Mouse (Mus musculus) intestine, embryonic 14.5 days (tissue): ENCODE measurements around the gene Sbk1. TPM values are rescaled to one million over a fixed set of nuclear protein-coding genes. Genes with fewer than 3 reads are reported as not detected.

Experiments
- ATAC-seq: fragments of 200-750 bp; cut with Nextera tagmentation; replicated peaks from 2 replicates; pipeline ENCODE4 v1.8.0; 2017; ENCODE audit warnings: low read depth, moderate number of reproducible peaks, moderate TSS enrichment, moderate library complexity; ENCODE audit not compliant: low FRiP score, low TSS enrichment
- DNase-seq: peaks from one replicate; pipeline ENCODE4 v3.0.0-alpha.2; 2018; ENCODE audit warnings: low spot score
- H3K27ac ChIP-seq: fragments of 300-500 bp; sonication (generic); 2 replicates; pipeline ENCODE4 v1.5.1; 2014; ENCODE audit warnings: low read depth, mild to moderate bottlenecking, control low read depth
- H3K27me3 ChIP-seq: fragments of 300-500 bp; sonication (generic); replicated peaks from 2 replicates; pipeline ENCODE4 v1.6.1; 2014; ENCODE audit warnings: low read length, control low read depth; ENCODE audit not compliant: control insufficient read depth, insufficient read depth
- H3K36me3 ChIP-seq: fragments of 300-500 bp; sonication (generic); 2 replicates; pipeline ENCODE4 v1.6.1; 2014; ENCODE audit warnings: low read length, control low read depth; ENCODE audit not compliant: control insufficient read depth, insufficient read depth
- H3K4me1 ChIP-seq: fragments of 300-500 bp; sonication (generic); replicated peaks from 2 replicates; pipeline ENCODE4 v1.6.1; 2014; ENCODE audit warnings: low read length, control low read depth, mixed read lengths; ENCODE audit not compliant: control insufficient read depth, insufficient read depth
- H3K4me2 ChIP-seq: fragments of 300-500 bp; sonication (generic); 2 replicates; pipeline ENCODE4 v1.6.1; 2014; ENCODE audit warnings: low read length
- H3K4me3 ChIP-seq: fragments of 300-500 bp; sonication (generic); 2 replicates; pipeline ENCODE4 v1.5.1; 2014; ENCODE audit warnings: low read depth, low read length, control low read depth, mixed read lengths
- H3K9ac ChIP-seq: fragments of 300-500 bp; sonication (generic); 2 replicates; pipeline ENCODE4 v1.6.1; 2014; ENCODE audit warnings: mild to moderate bottlenecking, low read length
- H3K9me3 ChIP-seq: fragments of 300-500 bp; sonication (generic); 2 replicates; pipeline ENCODE4 v1.6.1; 2016; ENCODE audit warnings: low read length, control low read depth; ENCODE audit not compliant: control insufficient read depth
- WGBS: fragments of 180-500 bp; shearing (Covaris S2); extraction: QIAGEN DNeasy Blood & Tissue Kit; methylation state at CpG from one replicate; pipeline ENCODE4 v1.1.7; 2014; 5-methylcytosine and 5-hydroxymethylcytosine counted together
- polyA plus RNA-seq: library from polyadenylated mRNA; unstranded; fragments of >200 nt; fragmentation: Nextera tagmentation; extraction: Ambion mirVana; gene quantifications from 2 replicates; pipeline ENCODE4 v1.2.1, GENCODE M21; 2014

The Sbk1 gene
- polyA plus RNA-seq, 1 experiment from 2014 or later: 34.2 TPM

DNA sequence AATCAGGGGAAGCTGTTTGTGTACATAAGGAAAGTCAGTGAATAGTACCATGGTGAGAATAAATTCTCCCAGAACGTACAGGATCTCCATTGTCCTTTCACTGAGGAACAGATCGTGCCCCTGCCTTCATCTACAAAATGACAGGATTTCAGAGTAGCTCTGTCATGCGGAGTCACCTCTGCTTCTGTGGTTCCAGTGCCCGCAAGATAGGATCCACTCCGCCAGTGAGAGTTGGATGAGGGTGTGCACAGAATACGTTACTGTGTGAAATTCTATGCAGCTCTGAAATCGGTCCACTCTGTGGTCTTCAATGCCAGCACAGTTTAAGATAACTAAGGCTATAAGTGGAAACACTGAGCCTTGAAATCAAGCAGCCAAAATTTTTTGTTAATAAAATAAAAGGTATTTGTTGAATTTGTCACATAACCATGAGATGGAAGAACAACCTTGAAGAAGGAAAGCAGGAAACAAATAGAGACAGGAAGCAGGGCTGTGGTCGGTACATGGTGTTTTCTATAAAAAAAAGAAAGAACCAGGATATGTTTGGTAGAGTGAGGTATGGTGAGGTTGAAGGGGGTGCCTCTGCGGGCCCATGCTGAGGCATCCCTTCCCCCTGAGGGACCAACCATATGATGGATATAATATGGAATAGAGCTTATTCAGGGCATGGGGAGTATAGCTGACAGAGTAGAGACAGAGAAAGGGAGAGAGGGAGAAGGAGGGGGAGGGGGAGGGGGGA is 57.7 kb downstream of the Sbk1 start:
- H3K4me1 ChIP-seq: peaks cover 2% of the 10 kb centered on the region; the same call in 1 of the 2 replicates
- H3K4me2 ChIP-seq: no peak overlapping the region
- DNase-seq (no peak), ATAC-seq (no peak)
- no peak overlapping the region for H3K27ac ChIP-seq
- H3K9me3 ChIP-seq: no peaks in the 10 kb centered on the region
- no peak overlapping the region for H3K4me3 ChIP-seq
- H3K27me3 ChIP-seq: no peaks in the 10 kb centered on the region
- H3K36me3 ChIP-seq: no peaks in the 10 kb centered on the region
- H3K9ac ChIP-seq: no peak overlapping the region
- WGBS: 83% methylated on average over 9 of the region's 9 CpGs

DNA sequence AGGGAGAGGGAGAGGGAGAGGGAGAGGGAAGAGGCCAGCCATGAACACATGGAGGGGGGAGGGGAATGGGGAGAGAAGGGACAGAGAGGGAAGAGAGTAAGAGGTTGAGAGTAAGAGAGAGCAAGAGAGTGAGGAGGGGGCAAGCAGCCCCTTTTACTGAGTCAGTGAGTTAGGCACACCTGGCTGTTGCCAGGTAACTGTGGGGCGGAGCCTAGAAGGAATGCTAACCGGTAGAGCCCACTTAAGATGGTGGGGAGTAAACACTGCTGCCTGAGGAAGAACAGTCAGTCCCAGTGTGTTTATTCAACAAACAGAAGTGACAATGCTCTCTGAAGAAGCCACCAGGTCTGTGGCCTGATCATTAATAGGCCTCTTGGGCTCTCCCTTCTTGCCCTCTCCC is 58.3 kb downstream of the Sbk1 start:
- ATAC-seq: no peak
- WGBS: 43% methylated on average over 2 of the region's 2 CpGs

GRCm38 (mm10) chr7:126332691-126333090 is 60.3 kb downstream of the Sbk1 start:
- no peak overlapping the region for H3K4me2 ChIP-seq
- ATAC-seq: no peak
- no peak overlapping the region for H3K9ac ChIP-seq
- no peaks in the 10 kb centered on the region for H3K9me3 ChIP-seq
- no peak for DNase-seq
- H3K27ac ChIP-seq: no peak overlapping the region; the same call in 1 of the 2 replicates
- no peaks in the 10 kb centered on the region for H3K27me3 ChIP-seq
- no peaks in the 10 kb centered on the region for H3K4me1 ChIP-seq
- H3K4me3 ChIP-seq: no peak overlapping the region
- no peaks in the 10 kb centered on the region for H3K36me3 ChIP-seq
- 68% methylated on average over 3 of the region's 3 CpGs for WGBS

More for the DNA sequence above, 58.3 kb downstream of the Sbk1 start:
- DNase-seq: no peak
- H3K27me3 ChIP-seq: no peaks in the 10 kb centered on the region
- H3K27ac ChIP-seq: no peak overlapping the region
- H3K4me3 ChIP-seq: no peak overlapping the region
- H3K36me3 ChIP-seq: no peaks in the 10 kb centered on the region
- no peaks in the 10 kb centered on the region for H3K9me3 ChIP-seq
- H3K4me1 ChIP-seq: no peaks in the 10 kb centered on the region
- no peak overlapping the region for H3K4me2 ChIP-seq
- no peak overlapping the region for H3K9ac ChIP-seq

DNA sequence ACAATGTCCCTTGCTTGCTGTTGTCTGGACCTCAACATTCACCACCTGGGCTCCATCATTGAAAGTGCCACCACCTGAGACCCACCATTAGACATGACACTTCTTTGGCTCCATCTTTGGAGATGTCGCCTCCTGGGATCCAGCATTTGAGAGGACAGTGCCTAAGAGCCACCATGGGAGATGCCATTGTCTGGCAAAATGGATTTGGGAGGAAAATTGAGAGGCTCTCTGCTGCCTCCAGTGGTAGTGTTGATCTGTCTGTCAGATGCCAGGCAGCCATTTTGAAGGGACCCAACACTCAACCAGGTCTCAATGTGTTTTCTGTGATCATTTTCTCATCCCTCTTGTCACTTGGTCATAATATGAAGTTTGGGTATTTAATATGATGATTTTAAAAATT is 63.1 kb downstream of the Sbk1 start:
- DNase-seq: no peak
- no peak for ATAC-seq
- no peak overlapping the region for H3K4me3 ChIP-seq
- H3K36me3 ChIP-seq: no peaks in the 10 kb centered on the region
- no peaks in the 10 kb centered on the region for H3K27me3 ChIP-seq
- H3K9me3 ChIP-seq: no peaks in the 10 kb centered on the region
- WGBS: 91% methylated on average over 1 of the region's 1 CpGs
- H3K4me1 ChIP-seq: no peaks in the 10 kb centered on the region
- H3K4me2 ChIP-seq: no peak overlapping the region
- H3K27ac ChIP-seq: no peak overlapping the region
- H3K9ac ChIP-seq: no peak overlapping the region

GRCm38 (mm10) chr7:126338906-126339305 is 66.5 kb downstream of the Sbk1 start:
- Histone ChIP-seq H3K9ac (no peak overlapping the region), H3K9me3 (no peaks in the 10 kb centered on the region), H3K4me3 (no peak overlapping the region), H3K27me3 (no peaks in the 10 kb centered on the region), H3K27ac (no peak overlapping the region), H3K4me2 (no peak overlapping the region), H3K4me1 (no peaks in the 10 kb centered on the region), H3K36me3 (no peaks in the 10 kb centered on the region)
- no peak for ATAC-seq
- WGBS: 85% methylated on average over 8 of the region's 8 CpGs
- DNase-seq: no peak

GRCm38 (mm10) chr7:126339521-126339971 is 67.1 kb downstream of the Sbk1 start:
- Histone ChIP-seq H3K9ac (no peak overlapping the region), H3K27me3 (no peaks in the 10 kb centered on the region), H3K4me1 (no peaks in the 10 kb centered on the region), H3K9me3 (no peaks in the 10 kb centered on the region), H3K27ac (no peak overlapping the region), H3K4me2 (no peak overlapping the region), H3K36me3 (no peaks in the 10 kb centered on the region), H3K4me3 (no peak overlapping the region)
- 77% methylated on average over 8 of the region's 8 CpGs for WGBS
- no peak for DNase-seq
- no peak for ATAC-seq

GRCm38 (mm10) chr7:126340206-126340618 is 67.8 kb downstream of the Sbk1 start:
- Histone ChIP-seq H3K4me3 (no peak overlapping the region), H3K4me2 (no peak overlapping the region), H3K4me1 (no peaks in the 10 kb centered on the region), H3K27me3 (no peaks in the 10 kb centered on the region), H3K9me3 (no peaks in the 10 kb centered on the region), H3K9ac (no peak overlapping the region), H3K27ac (0 out of 2 replicates have a peak overlapping the region, but pooled peaks have one; percentile 18), H3K36me3 (no peaks in the 10 kb centered on the region)
- WGBS: 68% methylated on average over 6 of the region's 6 CpGs
- peak; percentile 71; the same call in 1 of the 2 replicates for ATAC-seq
- no peak for DNase-seq

GRCm38 (mm10) chr7:126340896-126341295 is 68.5 kb downstream of the Sbk1 start:
- Histone ChIP-seq H3K36me3 (no peaks in the 10 kb centered on the region), H3K4me2 (no peak overlapping the region), H3K9me3 (no peaks in the 10 kb centered on the region), H3K27ac (0 out of 2 replicates have a peak overlapping the region, but pooled peaks have one; percentile 18), H3K9ac (no peak overlapping the region), H3K4me1 (no peaks in the 10 kb centered on the region), H3K4me3 (no peak overlapping the region), H3K27me3 (no peaks in the 10 kb centered on the region)
- no peak for ATAC-seq
- WGBS: 39% methylated on average over 6 of the region's 6 CpGs
- DNase-seq: no peak
